Mouse (Mus musculus): Measurements from ENCODE around the gene Serpina3n. TPM values are rescaled to one million over a fixed set of nuclear protein-coding genes. Genes with fewer than 3 reads are reported as not detected.

Gene Serpina3n
- polyA plus RNA-seq (2017; shearing (Covaris generic)): not detected

DNA sequence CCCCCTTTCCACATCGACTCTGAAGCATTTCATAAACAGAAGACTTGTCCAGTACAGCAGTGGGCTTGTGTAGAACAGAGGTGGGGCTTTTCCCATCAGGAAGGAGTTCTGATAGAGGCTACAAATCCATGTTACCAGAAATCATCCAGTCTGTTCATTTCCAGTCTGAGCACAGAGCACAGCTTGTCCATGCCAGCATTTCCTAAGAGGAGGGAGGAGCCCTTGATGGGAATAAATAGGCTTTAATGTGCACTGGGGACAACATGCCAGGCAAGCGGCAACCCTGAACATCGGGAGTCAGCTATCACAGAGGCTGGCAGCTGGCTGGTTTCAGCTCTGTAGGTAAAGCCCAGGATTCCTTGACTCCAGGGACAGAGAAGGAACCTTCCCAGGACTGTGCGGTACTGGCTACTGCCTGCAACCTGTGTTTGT is at the start of gene Serpina3n:
Serpina3n (plus strand) TSS at position 276 of the 432 bp plus-strand sequence.

Other genes starting within 250 kb of the Serpina3n start
- 12.5 TPM for gene Serpina3f, start 192.2 kb upstream of the Serpina3n start, polyA plus RNA-seq (2017; shearing (Covaris generic))
- gene Serpina3g, start 170.5 kb upstream of the Serpina3n start, polyA plus RNA-seq (2017; shearing (Covaris generic)): 312 TPM
- not detected for gene Serpina3i, start 143.6 kb upstream of the Serpina3n start, polyA plus RNA-seq (2017; shearing (Covaris generic))
- gene Serpina3j, start 92.2 kb upstream of the Serpina3n start, polyA plus RNA-seq (2017; shearing (Covaris generic)): not detected
- gene Serpina3k, start 68.2 kb upstream of the Serpina3n start, polyA plus RNA-seq (2017; shearing (Covaris generic)): not detected
- not detected for gene Serpina3m, start 68.2 kb upstream of the Serpina3n start, polyA plus RNA-seq (2017; shearing (Covaris generic))
- not detected for gene Gsc, start 66.6 kb downstream of the Serpina3n start, polyA plus RNA-seq (2017; shearing (Covaris generic))